Mouse (Mus musculus): Measurements from ENCODE around the gene Lpgat1. TPM values are rescaled to one million over a fixed set of nuclear protein-coding genes. Genes with fewer than 3 reads are reported as not detected.
A peak's percentile ranks its signal among the peaks of the same experiment; 100 is the strongest.

Gene Lpgat1
- total and polyA plus RNA-seq, 3 experiments: 15.3 to 40.0 (median 31.8) TPM

GRCm38 (mm10) chr1:191796238-191796896, 78.7 kb downstream of the Lpgat1 start:
- dilution Hi-C loops (cut with MboI; ENCODE audit: extremely low pct_ligation_motif_present, extremely low pct_unique_long_range_greater_than_20kb, low sequenced_read_pairs): no loop called here
- no peak overlapping the region for H3K9ac ChIP-seq (ENCODE audit: insufficient read depth, low read depth)
- DNase-seq (ENCODE audit: extremely low read depth): no peak

GRCm38 (mm10) chr1:191802093-191802819, 84.6 kb downstream of the Lpgat1 start:
- TF ChIP-seq MAZ (IDR thresholded peaks at IDR 0.05; ENCODE audit: low read depth, low read length): no peak
- TF ChIP-seq MAX (IDR thresholded peaks at IDR 0.05; ENCODE audit: low read length): no peak
- peak; percentile 42; the same call in 1 of the 2 replicates for TF ChIP-seq MEF2A (IDR thresholded peaks at IDR 0.05; ENCODE audit: borderline replicate concordance, low read depth, low read length)
- peak; percentile 39; the same call in 1 of the 2 replicates for TF ChIP-seq TCF12 (IDR thresholded peaks at IDR 0.05; ENCODE audit: low read depth, low read length)
- TF ChIP-seq ETS1 (conservative IDR thresholded peaks at IDR 0.05; ENCODE audit: low read depth, low read length): peak; percentile 33; the same call in 1 of the 2 replicates
- DNase-seq (ENCODE audit: extremely low read depth): no peak
- Histone ChIP-seq H3K79me2 (replicated peaks; ENCODE audit: control insufficient read depth, extremely low read depth, insufficient read depth, poor library complexity, severe bottlenecking) (no peaks in the 10 kb centered on the region), H3K27ac (ENCODE audit: insufficient read depth, low read depth) (no peak overlapping the region), H3K4me2 (ENCODE audit: insufficient read depth, low read depth, poor library complexity, severe bottlenecking) (no peak overlapping the region), H3K27me3 (replicated peaks) (no peaks in the 10 kb centered on the region), H3K9ac (ENCODE audit: insufficient read depth, low read depth) (no peak overlapping the region), H3K36me3 (replicated peaks in 1 of 2; ENCODE audit: control insufficient read depth in 1 of 2, insufficient read depth in 1 of 2, low read length in 1 of 2) (no peaks in the 10 kb centered on the region), H3K9me3 (replicated peaks; ENCODE audit: low read length) (peaks cover 12% of the 10 kb centered on the region), H3K4me3 (replicated peaks in 1 of 3; ENCODE audit: low read depth in 2 of 3, low read length in 2 of 3, poor library complexity in 1 of 3) (no peak overlapping the region), H3K4me1 (ENCODE audit: control insufficient read depth in 1 of 2, insufficient read depth in 2 of 2) (peaks cover 4 to 32% of the 10 kb centered on the region in 2 experiments; a peak in 2 of 4 replicates)
- in situ Hi-C loops (cut with MboI; ENCODE audit: low pct_ligation_motif_present, low pct_unique_long_range_greater_than_20kb, low sequenced_read_pairs): loop anchor here (25.0 kb wide), 2 partner anchors 465 to 690 kb away; partner anchors contain the start of gene Tmem206
- dilution Hi-C loops (cut with MboI; ENCODE audit: extremely low pct_ligation_motif_present, extremely low pct_unique_long_range_greater_than_20kb, low sequenced_read_pairs): no loop called here

More at GRCm38 (mm10) chr1:191796238-191796896, 78.7 kb downstream of the Lpgat1 start:
- in situ Hi-C loops (cut with MboI; ENCODE audit: low pct_ligation_motif_present, low pct_unique_long_range_greater_than_20kb, low sequenced_read_pairs): no loop called here
- H3K4me1 ChIP-seq (ENCODE audit: control insufficient read depth in 1 of 2, insufficient read depth in 2 of 2): peaks cover 3 to 13% of the 10 kb centered on the region in 2 experiments; a peak in 3 of 4 replicates
- no peaks in the 10 kb centered on the region for H3K27me3 ChIP-seq (replicated peaks)
- no peak overlapping the region for H3K27ac ChIP-seq (ENCODE audit: insufficient read depth, low read depth)
- H3K9me3 ChIP-seq (replicated peaks; ENCODE audit: low read length): peaks cover 5% of the 10 kb centered on the region
- H3K36me3 ChIP-seq (replicated peaks in 1 of 2; ENCODE audit: control insufficient read depth in 1 of 2, insufficient read depth in 1 of 2, low read length in 1 of 2): no peaks in the 10 kb centered on the region
- no peaks in the 10 kb centered on the region for H3K79me2 ChIP-seq (replicated peaks; ENCODE audit: control insufficient read depth, extremely low read depth, insufficient read depth, poor library complexity, severe bottlenecking)
- no peak overlapping the region for H3K4me2 ChIP-seq (ENCODE audit: insufficient read depth, low read depth, poor library complexity, severe bottlenecking)
- no peak for TF ChIP-seq POLR2A (IDR thresholded peaks at IDR 0.05; ENCODE audit: low read depth, low read length)
- no peak for TF ChIP-seq CHD2 (IDR thresholded peaks at IDR 0.05; ENCODE audit: low read length)
- TF ChIP-seq EP300 (IDR thresholded peaks at IDR 0.05; ENCODE audit: low read length): no peak
- no peak for TF ChIP-seq ELF1 (IDR thresholded peaks at IDR 0.05; ENCODE audit: low read depth, low read length)
- TF ChIP-seq BHLHE40 (IDR thresholded peaks at IDR 0.05; ENCODE audit: low read depth, low read length): no peak
- H3K4me3 ChIP-seq (replicated peaks in 1 of 3; ENCODE audit: low read depth in 2 of 3, low read length in 2 of 3, poor library complexity in 1 of 3): no peak overlapping the region

All from CH12.LX (cell line).